Mouse (Mus musculus) layer of hippocampus, adult 9-10 months (tissue): ENCODE results near the gene Olfml2a.
A peak's percentile ranks its signal among the peaks of the same experiment; 100 is the strongest.

Experiments
- DNase-seq: peaks from one replicate; pipeline ENCODE4 v3.0.0; 2022; ENCODE audit warnings: low spot score

The Olfml2a gene

DNA sequence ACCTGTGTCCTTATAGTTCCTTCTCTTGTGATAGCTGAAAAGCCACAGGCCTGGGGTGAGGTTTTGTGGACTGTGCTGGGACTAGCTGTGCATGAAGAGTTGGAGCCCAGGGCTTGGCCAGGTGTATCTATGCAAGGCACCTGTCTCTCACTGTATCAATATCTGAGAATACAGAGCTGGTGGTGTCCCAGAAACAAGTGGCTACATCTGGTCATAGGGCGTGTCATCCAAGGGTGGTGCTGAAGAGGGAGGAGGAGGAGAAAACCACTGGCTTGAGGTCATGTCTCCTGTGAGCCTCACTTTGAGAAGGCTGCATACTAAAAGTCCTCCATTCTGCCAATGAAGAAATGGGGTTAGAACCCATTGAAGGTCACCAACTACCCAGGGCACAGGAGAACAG, 6.2 kb downstream of the Olfml2a start:
- DNase-seq, result no peak

DNA sequence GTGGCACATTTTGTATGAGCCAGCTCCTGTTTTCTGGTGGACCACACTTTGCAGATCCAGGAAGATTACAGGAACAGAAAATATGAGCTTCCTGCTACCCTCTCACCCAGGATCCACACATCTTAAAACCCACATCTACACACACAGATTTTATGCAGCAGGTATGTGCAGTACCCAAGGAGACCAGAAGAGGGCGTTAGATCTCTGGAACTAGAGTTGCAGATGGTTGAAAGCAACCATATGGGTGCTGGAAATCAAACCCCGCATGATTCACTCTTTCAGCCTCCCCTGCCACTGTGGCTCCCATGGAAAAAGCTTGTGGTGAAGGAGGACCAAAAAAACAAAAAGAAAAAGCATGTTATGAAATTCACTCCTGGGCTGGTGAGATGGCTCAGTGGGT, 7.3 kb downstream of the Olfml2a start:
- DNase-seq, result no peak

DNA sequence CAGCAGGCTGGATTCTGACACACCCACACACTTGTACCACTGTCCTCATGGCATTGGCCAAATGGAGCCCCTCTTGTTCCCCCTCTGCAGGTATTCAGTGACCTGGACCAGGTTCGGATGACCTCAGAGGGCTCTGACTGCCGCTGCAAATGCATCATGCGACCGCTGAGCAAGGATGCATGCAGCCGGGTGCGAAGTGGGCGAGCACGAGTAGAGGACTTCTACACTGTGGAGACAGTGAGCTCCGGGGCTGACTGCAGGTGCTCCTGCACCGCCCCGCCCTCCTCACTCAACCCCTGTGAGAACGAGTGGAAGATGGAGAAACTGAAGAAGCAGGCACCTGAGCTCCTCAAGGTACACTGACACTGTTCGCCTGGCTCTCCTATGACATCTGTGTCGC, 9.6 kb downstream of the Olfml2a start:
- DNase-seq, result no peak

DNA sequence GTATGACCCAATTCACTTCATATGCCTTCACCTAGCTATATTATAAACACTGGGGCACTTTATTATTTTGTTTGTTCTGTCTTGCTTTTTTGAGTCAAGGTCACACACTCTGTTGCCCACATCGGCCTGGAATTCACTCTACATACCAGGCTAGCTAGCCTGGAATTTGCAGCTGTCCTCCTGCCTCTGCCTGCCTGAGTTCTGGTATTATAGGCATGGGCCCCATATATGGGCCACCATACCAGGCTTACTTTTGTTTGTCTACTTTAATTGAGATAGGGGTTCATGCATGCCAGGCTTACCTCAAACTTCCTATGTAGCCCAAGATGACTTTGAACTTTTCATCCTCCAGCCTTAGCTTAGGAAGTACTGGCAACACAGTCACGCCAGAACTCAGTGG, 10.1 kb downstream of the Olfml2a start:
- no peak for DNase-seq

DNA sequence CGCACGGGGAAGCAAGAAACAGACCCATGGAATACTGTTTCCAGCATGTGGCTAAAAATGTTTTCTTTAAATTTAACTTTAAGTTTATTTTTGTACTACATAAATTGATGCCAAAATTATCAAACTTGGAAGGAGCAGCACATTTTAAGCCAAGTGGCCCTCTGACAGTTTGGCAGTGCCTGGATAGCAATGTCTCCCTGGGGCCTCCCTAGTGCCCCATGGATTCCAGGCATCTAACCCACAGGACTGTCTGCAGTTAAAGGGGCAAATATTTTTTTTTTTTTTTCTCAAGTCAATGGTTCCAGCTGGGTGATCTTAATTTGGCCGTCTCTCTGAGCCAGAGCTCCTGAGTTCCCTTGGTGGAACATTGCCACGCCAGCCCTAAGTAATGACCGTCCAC, 11.4 kb downstream of the Olfml2a start:
- DNase-seq, result no peak

DNA sequence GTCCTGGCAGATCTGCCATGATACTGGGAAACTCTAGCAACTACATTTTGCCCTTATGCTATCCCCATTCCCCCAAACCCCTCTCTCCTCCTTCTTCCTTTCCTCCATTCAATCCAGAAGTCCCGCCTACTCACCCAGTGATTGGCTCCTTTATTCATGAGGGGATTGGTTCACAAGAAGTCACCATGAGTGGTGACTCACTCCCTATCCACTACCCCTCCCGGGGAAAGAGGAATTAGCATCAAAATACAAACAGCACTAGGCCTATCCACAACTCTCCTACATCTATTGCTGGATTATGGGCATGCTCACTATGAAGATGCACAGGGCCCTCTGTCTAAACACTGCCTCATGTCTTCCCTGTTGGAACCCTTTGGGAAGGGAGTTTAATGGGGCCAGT, 12.2 kb downstream of the Olfml2a start:
- DNase-seq, result no peak

DNA sequence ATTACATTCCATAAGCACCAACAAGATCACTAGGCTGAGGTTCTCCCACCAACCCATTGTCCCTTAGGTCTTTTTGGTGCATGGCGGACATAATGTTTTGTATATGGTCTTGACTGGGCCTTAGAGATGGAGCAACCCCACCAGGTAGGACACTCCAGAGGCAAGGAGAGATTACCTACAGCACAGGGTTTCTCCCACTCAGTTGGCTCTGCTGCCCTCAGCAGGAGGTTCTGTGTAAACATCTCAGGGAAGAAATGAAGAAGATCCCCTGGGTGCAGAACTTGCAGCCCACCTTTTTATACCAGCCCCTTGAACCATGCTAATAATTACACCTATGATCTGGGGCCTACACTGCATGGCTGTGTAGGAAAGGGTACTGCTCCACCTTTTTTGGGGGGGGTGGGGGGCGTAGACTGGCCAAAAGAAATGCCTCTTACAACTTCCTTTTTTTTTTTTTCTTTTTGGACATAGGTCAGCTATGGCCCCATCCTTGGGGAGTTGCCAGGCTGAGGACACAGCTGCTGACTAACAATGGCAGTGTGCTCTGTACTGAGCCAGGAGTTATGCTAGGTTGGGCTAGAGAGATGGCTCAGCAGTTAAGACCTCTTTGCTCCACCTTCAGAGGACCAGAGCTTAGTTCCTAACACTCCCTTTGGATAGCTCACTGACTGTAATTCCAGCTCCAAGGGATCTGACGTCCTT, 12.8 kb downstream of the Olfml2a start:
- DNase-seq, result no peak

DNA sequence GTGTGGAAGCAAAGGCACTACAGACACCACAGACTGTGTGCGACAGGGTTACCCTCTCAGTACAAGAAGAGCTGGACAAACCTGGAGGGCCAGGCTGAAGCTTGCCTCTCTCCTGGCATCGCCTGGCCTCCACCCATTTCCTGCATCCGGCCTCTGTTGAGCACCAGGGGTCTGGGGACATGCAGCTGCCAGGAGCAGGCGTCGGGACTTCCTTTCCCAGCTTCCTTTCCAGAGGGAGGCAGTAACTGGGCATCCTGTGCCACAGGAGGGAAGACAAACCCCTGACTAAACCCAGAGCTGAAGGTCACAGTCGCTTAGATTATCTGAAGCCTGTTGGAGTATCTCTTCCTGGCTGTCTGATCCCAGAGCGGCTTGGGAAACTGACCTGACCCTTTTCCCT, 15.8 kb downstream of the Olfml2a start:
- no peak for DNase-seq

DNA sequence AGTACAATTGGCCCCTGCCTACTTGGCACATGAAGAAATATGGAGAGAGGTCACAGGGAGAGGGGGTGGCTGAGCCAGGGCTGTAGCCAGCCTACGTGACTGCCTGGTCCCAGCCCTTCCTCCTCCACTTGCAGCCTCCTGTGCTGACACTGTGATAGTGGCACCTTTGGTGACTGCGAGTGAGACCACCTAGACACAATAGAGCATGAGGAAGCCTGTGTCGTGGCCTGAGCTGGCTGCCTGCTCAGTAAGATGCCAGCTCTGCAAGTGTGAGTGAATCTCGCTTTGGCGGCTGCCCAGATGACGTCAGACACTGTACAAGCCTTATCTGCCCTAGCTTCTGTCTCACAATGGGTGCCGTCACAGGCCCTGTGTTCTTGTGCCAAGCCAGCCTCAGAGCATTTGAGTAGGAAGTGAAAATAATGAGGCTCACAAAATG, 18.5 kb downstream of the Olfml2a start:
- peak; percentile 78 for DNase-seq

DNA sequence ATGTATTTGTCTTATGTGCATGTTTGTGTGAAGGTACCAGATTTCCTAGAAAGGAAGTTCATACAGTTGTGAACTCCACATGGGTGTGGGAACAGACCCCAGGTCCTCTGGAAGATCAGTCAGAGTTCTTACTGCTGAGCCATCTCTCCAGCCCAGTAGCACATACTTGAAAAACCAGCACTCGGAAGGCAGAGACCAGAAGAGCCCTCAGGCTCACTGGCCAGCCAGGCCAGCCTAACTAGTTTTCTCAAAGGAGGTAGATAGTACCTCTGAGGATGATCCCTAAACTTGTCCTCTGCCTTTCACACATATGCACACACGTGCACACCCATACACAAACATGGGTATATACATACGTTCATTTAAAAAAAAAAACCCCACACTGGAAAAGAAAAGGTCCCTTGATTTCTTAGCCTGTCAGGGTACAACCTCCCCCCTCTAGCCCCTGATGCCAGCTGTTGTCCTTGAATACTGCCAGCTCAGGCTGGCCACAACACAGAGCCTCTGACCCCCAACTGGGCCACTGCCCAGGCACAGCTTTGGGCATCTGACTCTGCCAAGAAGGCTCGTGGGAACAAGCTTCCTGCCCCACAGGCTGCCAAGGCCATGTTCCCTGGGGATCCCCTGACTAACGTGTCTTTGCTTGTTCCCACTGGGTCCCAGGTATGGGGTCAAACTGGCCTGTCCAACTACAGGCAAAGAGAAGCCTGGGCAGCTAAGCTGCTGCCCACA, 21.5 kb downstream of the Olfml2a start:
- no peak for DNase-seq

DNA sequence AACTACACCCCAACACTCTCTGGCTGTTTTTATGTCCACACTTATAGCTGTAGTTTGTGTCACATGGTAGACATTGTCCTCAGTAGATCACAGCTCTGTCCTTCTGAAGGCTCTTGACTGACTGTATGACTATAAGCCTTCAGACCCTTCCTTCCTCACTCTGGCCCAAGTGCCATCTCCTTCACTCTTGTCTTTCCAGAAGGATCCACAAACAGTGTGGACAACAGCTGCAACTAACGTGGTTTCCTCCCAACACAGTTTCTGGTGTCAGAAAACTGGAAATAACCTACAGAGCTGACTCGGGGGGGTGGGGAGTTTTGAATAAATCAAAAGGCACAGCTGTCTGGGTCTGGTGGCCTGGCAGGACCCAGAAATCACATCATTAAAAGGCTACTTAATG, 24.3 kb downstream of the Olfml2a start:
- DNase-seq, result no peak

DNA sequence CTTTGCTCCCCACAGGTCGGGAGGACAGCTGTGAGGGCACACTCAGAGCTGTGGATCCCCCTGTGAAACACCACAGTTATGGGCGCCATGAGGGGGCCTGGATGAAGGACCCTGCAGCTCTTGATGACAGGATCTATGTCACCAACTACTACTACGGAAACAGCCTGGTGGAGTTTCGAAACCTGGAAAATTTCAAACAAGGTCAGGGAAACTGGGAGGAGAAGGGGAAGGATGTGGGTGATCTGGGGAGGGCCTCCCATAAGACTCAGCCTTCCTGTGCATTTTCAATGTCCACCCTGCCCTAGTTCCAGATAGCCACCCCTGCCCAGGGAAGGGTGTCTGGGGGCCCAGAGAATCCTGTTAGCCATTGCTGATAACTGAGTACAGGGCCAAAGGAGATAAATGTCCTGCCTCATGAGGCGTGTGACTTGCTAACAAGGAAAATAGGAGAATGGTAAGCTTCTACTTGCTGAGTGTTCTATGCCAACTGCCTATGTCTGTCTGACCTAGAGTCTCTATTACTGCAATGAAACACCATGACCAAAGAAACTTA, 26.0 kb downstream of the Olfml2a start:
- DNase-seq, result no peak

DNA sequence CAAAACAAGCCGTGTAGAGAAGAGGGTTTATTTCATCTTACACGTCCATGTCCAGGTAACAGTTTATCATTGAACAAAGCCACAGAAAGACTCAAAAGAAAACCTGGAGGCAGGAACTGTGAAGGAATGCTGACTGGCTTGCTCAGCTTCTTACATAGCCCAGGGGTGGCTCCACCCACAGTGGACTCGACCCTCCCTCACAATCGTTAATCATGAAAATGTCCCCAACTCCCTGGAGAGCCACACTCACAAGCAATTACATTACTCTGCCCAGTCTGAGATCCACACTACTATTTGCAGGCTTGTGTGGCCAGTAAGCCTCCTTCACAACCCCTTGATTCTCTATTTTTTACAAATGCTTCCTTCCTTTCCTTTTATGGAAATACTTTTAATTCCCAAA, 32.4 kb downstream of the Olfml2a start:
- no peak for DNase-seq

DNA sequence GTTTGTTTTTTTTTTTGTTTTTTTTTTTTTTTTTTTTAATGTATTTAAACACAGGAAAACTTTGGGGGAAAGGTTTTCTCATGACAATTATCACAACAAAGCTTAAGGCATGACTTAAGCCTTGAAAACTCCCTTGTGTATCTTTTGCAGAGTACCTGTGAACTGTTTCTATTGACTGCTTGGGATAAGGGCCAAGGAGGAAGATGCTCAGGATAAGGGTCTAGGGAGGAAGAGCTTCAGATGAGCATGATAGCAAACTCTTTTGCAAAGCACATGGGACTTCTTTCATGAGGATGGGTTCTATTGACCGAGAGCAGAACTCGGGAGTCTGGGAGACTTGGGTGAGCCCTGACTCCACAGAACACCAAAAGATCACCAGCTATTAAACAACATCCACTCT, 37.9 kb downstream of the Olfml2a start:
- DNase-seq, result no peak

DNA sequence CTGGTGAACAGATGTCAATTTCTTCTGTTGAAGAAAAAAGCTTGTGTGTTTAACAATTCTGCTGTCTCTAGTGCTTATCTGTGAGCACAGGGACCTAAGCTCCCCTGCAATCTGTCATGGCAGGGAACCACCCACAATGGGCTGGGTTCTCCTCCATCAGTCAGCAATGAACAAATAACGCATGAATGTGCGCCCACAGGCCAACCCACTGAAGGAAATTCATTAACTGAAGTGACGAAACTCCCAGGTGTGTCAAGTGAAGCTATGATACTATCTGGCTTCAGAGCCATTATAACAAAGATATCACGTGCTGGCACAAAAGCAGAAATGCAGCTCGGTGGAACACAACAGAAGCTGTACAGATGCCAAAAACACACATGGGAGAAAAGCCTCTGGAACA, 38.3 kb downstream of the Olfml2a start:
- no peak for DNase-seq

DNA sequence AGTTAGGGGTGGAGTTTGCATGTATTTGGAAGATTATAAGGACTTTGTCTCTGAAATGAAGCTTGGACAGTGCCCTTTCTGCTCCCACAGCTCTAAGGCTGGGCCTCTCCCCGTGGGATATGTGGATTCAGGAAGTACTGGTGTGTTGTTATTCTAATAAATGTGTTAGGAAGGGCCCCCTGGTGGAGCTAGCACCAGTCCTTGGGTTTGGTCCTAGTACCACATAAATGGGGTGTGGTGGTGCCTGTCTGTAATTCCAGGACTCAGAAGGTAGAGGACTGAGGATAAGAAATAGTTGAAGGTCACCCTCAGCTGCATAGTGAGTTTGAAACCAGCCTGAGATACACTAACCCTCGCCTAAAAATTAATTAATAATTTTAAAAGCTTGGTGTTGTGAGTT, 41.4 kb downstream of the Olfml2a start:
- no peak for DNase-seq

DNA sequence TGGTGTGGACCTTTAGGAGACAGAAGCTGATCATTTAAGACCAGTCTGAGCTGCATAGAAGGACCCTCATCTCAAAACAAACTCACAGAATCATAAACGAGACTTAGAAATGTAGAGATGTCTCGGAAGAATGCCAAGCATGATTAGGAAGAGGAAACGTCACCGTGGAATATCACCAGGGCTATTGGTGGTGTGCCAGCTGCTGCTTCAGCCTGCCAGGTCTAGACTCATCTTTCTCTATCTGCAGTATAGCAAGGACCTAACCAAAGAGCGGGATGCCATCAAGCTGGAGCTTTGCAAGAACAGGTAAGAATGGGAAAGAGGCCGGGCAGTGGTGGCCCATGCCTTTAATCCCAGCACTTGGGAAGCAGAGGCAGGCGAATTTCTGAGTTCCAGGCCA, 41.9 kb downstream of the Olfml2a start:
- DNase-seq, result no peak

DNA sequence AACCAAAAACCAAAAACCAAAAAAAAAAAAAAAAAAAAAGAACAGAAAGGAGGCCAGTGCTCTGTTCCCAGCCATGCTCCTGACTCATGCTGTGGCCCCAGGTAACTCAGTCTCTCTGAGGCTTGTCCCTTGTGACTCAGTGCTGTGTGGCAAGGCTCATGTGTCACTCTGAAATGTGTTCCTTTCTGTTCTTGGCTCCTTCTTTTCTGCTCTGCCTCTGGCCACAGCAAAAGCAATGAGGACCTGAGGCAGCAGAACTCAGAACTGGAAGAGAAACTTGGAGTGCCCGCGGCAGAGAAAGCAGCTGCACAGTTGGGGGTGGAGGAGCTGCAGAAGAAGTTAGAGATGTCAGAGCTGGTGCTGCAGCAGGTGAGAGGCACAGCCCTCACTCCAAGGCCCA, 42.4 kb downstream of the Olfml2a start:
- no peak for DNase-seq

DNA sequence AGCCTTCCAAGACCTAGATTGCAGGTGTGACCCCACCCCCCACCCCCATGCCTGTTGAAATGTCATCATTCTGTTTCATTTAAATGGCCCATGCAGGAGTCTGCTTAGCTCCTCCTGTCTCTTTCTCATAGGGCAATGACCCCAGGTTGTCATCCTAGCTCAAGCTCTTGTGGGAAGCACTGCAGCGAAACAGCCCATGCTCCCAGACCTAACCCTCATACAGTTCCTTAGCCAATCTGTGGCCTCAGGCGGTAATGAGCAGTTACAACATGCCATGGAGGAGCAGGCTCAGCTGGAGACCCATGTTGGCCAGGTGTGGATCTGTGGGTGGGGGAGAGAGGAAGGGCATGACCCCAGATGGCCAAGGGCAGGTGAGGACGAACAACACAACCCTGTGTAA, 43.4 kb downstream of the Olfml2a start:
- no peak for DNase-seq

DNA sequence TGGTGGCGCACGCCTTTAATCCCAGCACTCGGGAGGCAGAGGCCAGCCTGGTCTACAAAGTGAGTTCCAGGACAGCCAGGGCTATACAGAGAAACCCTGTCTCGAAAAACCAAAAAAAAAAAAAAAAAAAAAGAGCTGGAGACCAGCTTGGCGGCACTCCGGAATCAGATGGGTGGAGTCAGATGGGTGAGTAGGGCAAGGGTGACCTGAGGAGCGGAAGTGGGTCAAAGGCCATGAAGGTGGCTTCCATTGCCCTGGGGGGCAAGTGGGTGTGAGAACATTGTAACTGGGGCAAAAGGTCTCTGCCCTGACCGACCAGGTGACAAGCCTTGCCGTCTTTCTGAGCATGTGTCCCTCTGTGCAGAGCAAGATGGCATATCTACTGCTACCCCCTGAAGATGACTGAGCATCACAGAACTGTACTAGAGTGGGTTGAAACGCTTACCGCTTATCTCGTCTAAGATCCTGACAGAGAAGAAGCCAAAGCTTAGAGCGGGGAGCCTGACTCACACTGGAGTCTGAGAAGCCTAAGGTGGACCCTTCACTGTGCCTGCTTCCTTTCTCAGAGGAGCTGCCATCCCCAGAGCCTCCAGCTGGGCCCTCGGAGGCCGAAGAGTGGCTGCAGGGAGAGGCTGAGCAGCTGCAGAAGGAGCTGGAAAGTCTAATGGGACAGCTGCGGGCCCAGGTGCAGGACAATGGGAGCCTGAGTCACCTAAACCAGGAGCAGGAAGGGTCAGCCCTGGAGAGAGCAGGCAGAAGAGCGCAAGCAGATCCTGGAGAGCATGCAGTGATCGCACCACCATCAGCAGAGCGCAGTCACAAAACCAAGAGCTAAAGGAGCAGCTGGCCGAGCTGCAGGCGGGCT, 44.4 kb downstream of the Olfml2a start:
- DNase-seq, result no peak

DNA sequence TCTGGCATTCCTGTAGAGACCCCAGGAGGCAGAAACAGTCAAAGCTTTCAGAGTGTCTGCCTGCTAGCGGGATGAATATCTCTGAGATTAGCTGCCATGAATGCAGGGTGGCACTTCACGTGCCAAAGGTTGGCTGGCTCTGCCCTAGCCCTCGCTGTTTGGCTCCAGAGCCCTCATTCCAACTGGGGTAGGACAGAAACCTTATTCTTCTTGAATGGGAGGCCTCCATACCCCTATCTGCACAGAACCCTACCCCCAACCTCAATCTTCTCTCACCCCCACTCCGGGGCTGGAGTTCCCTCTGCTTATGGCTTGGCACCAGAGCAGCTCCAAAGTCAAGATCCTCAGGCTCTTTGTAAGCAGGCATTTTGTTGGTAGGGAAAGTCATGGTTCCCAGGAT, 46.1 kb downstream of the Olfml2a start:
- DNase-seq, result no peak

DNA sequence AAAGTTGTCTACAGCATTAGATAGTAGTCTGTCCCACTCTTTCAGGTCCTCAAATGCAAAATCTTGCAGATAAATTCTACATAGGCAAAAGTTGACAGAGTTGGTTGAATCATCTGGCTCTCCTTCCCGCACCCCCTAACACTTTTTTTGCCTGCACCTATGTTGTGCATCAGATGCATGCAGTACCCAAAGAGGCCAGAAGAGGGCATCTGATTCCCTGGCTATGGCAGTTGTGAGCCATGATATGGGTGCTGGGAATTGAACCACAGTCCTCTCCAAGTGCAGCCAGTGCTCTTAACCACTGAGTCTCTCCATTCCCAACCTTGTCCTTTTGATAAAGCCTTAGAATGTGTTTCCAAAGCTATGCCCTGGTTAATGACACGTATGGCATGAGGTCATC, 51.7 kb downstream of the Olfml2a start:
- DNase-seq, result no peak

DNA sequence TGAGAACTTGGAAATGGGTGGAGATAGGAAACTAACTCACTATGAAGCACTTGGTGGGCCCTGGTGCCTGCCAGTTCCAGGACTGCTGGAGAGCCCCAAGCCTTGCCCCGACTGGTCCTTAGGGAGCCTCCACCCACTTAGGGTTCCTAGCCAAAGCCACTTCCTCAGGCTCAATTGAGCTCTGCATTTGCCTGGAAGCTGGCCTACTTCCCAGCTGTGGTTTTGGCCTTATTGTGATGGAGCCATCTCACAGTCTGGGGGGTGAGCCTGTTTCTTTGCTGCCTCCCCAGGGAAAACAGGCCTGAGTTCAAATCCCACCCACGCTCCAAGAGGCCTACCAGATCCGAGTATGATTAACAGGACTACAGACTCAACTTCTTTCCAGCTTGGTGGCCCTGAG, 54.8 kb downstream of the Olfml2a start:
- no peak for DNase-seq
